Mouse (Mus musculus) spleen, adult 2 months (tissue): ENCODE data around the gene Irf2bp1. TPM values are rescaled to one million over a fixed set of nuclear protein-coding genes. Genes with fewer than 3 reads are reported as not detected.
A peak's percentile ranks its signal among the peaks of the same experiment; 100 is the strongest.

Experiments used
- DNase-seq, 2 experiments: peaks; one replicate each; pipeline versions ENCODE4 v3.0.0 to v3.0.0-alpha.2; 2012 to 2021; ENCODE audit warnings: low spot score in 2 of 2, low read depth in 1 of 2
- H3K27ac ChIP-seq: fragments of 200-500 bp; 2 replicates; pipeline ENCODE4 v1.5.1; 2012; ENCODE audit warnings: low read length, inconsistent platforms; ENCODE audit not compliant: insufficient read depth
- H3K27me3 ChIP-seq: fragments of 200-500 bp; 2 replicates; pipeline ENCODE4 v1.6.1; 2012; ENCODE audit warnings: mild to moderate bottlenecking, moderate library complexity, low read length, inconsistent platforms; ENCODE audit not compliant: control insufficient read depth, insufficient read depth
- H3K36me3 ChIP-seq: fragments of 200-500 bp; 2 replicates; pipeline ENCODE4 v1.6.1; 2012; ENCODE audit warnings: mild to moderate bottlenecking, low read length, inconsistent platforms; ENCODE audit not compliant: control insufficient read depth, insufficient read depth
- H3K4me1 ChIP-seq: fragments of 200-500 bp; 2 replicates; pipeline ENCODE4 v1.6.1; 2011; ENCODE audit warnings: inconsistent platforms; ENCODE audit not compliant: control insufficient read depth, insufficient read depth, insufficient read length
- H3K4me3 ChIP-seq: fragments of 200-500 bp; 2 replicates; pipeline ENCODE4 v1.5.1; 2011; ENCODE audit warnings: mild to moderate bottlenecking, inconsistent platforms; ENCODE audit not compliant: insufficient read depth, insufficient read length; ENCODE audit errors: extremely low read depth
- CTCF ChIP-seq: fragments of 200-500 bp; IDR thresholded peaks from 2 replicates; pipeline ENCODE4 v1.5.1; 2011; ENCODE audit warnings: mild to moderate bottlenecking, inconsistent platforms; ENCODE audit not compliant: insufficient read depth, insufficient read length, insufficient replicate concordance; ENCODE audit errors: extremely low read depth
- POLR2A ChIP-seq: fragments of 200-500 bp; IDR thresholded peaks from 2 replicates; pipeline ENCODE4 v1.6.1; 2011; ENCODE audit warnings: low read depth, low read length, inconsistent platforms
- WGBS: fragments of 180-500 bp; shearing (Covaris S2); methylation state at CpG from one replicate; pipeline ENCODE4 v1.1.7; 2018; 5-methylcytosine and 5-hydroxymethylcytosine counted together
- polyA plus RNA-seq: library from polyadenylated mRNA; depleted of rRNA; stranded (reverse); fragments of >200 nt; gene quantifications from 2 replicates; pipeline ENCODE4 v1.2.3, GENCODE M21; 2012

The Irf2bp1 gene
- polyA plus RNA-seq, 1 experiment, result 23.8 TPM

GRCm38 (mm10) chr7:19012882-19013281 lies 9.0 kb downstream of the Irf2bp1 start:
- WGBS, result 66% methylated on average over 2 of the region's 2 CpGs
- TF ChIP-seq CTCF, result no peak
- no peak for TF ChIP-seq POLR2A
- DNase-seq, result no peak
- Histone ChIP-seq H3K4me1 (peaks cover 5% of the 10 kb centered on the region; the same call in 1 of the 2 replicates), H3K36me3 (no peaks in the 10 kb centered on the region), H3K27me3 (peaks cover 6% of the 10 kb centered on the region), H3K4me3 (no peak overlapping the region), H3K27ac (no peak overlapping the region)

GRCm38 (mm10) chr7:19014452-19014851 lies 10.6 kb downstream of the Irf2bp1 start:
- WGBS, result 92% methylated on average over 15 of the region's 15 CpGs
- H3K4me1 ChIP-seq, result peaks cover 5% of the 10 kb centered on the region; the same call in 1 of the 2 replicates
- H3K27me3 ChIP-seq, result peaks cover 6% of the 10 kb centered on the region
- no peak for DNase-seq
- no peak overlapping the region for H3K27ac ChIP-seq
- no peak overlapping the region for H3K4me3 ChIP-seq
- H3K36me3 ChIP-seq, result no peaks in the 10 kb centered on the region
- TF ChIP-seq CTCF (no peak), POLR2A (no peak)

GRCm38 (mm10) chr7:19016042-19016441 lies 12.2 kb downstream of the Irf2bp1 start:
- 90% methylated on average over 4 of the region's 4 CpGs for WGBS
- Histone ChIP-seq H3K4me3 (no peak overlapping the region), H3K4me1 (peaks cover 7% of the 10 kb centered on the region; the same call in 1 of the 2 replicates), H3K27me3 (peaks cover 7% of the 10 kb centered on the region), H3K36me3 (no peaks in the 10 kb centered on the region), H3K27ac (no peak overlapping the region)
- no peak for DNase-seq
- TF ChIP-seq POLR2A (no peak), CTCF (no peak)

- 92% methylated on average over 7 of the region's 7 CpGs for WGBS
- no peak overlapping the region for H3K27ac ChIP-seq
Observed at GRCm38 (mm10) chr7:19017909-19018308, 14.1 kb downstream of the Irf2bp1 start.

GRCm38 (mm10) chr7:19021048-19021447 lies 17.2 kb downstream of the Irf2bp1 start:
- WGBS, result 36% methylated on average over 8 of the region's 8 CpGs
- no peak for DNase-seq
- no peaks in the 10 kb centered on the region for H3K36me3 ChIP-seq
- H3K27me3 ChIP-seq, result peaks cover 10% of the 10 kb centered on the region
- peaks cover 11% of the 10 kb centered on the region for H3K4me1 ChIP-seq
- H3K27ac ChIP-seq, result no peak overlapping the region
- H3K4me3 ChIP-seq, result no peak overlapping the region
- no peak for TF ChIP-seq CTCF
- no peak for TF ChIP-seq POLR2A

More at GRCm38 (mm10) chr7:19017909-19018308, 14.1 kb downstream of the Irf2bp1 start:
- TF ChIP-seq POLR2A, result no peak
- no peak for TF ChIP-seq CTCF
- no peak for DNase-seq
- Histone ChIP-seq H3K36me3 (no peaks in the 10 kb centered on the region), H3K4me1 (peaks cover 2% of the 10 kb centered on the region; the same call in 1 of the 2 replicates), H3K4me3 (no peak overlapping the region), H3K27me3 (peaks cover 4% of the 10 kb centered on the region; the same call in 1 of the 2 replicates)

GRCm38 (mm10) chr7:19022189-19022958 lies 18.5 kb downstream of the Irf2bp1 start:
- no peak for DNase-seq
- no peak for TF ChIP-seq POLR2A
- TF ChIP-seq CTCF, result no peak
- Histone ChIP-seq H3K4me3 (no peak overlapping the region), H3K4me1 (peaks cover 11% of the 10 kb centered on the region), H3K27ac (no peak overlapping the region), H3K36me3 (no peaks in the 10 kb centered on the region), H3K27me3 (peaks cover 10% of the 10 kb centered on the region)
- WGBS, result 81% methylated on average over 18 of the region's 18 CpGs

- H3K27me3 ChIP-seq, result peaks cover 10% of the 10 kb centered on the region
- TF ChIP-seq CTCF (peak; percentile 23; the same call in 1 of the 2 replicates), POLR2A (no peak)
- H3K4me1 ChIP-seq, result peaks cover 11% of the 10 kb centered on the region
- no peaks in the 10 kb centered on the region for H3K36me3 ChIP-seq
- peak within 1 kb of the TSS; percentile 87 for H3K4me3 ChIP-seq
- no peak within 1 kb of the TSS for H3K27ac ChIP-seq
- WGBS, result 3% methylated on average over 30 of the region's 30 CpGs
- peak; percentile 31 to 32 for DNase-seq
Observed at GRCm38 (mm10) chr7:19023357-19023814, 19.5 kb downstream of the Irf2bp1 start, which contains the start of gene Foxa3. Gene Foxa3 (minus strand): TSS chr7:19023538.
